Mouse (Mus musculus) midbrain, embryonic 14.5 days (tissue): ENCODE data around the gene Gm21913. TPM values are rescaled to one million over a fixed set of nuclear protein-coding genes. Genes with fewer than 3 reads are reported as not detected.
"Not testable (repeated sequence)": the region's sequence is repeated elsewhere in the genome, so short reads cannot be mapped to it uniquely, and the experiment has no call there.

Experiments
- ATAC-seq: fragments of 200-750 bp; cut with Nextera tagmentation; 2 replicates; pipeline ENCODE4 v1.8.0; 2017; ENCODE audit warnings: moderate number of reproducible peaks, moderate library complexity; ENCODE audit not compliant: low FRiP score, low TSS enrichment
- DNase-seq: peaks from one replicate; pipeline ENCODE4 v3.0.0-alpha.2; 2015
- H3K27ac ChIP-seq: fragments of 300-500 bp; sonication (generic); replicated peaks from 2 replicates; pipeline ENCODE4 v1.5.1; 2014; ENCODE audit warnings: mild to moderate bottlenecking, low read depth, low read length, moderate library complexity
- H3K27me3 ChIP-seq: fragments of 300-500 bp; sonication (generic); 2 replicates; pipeline ENCODE4 v1.6.1; 2014; ENCODE audit warnings: low read length, control low read depth, mixed read lengths; ENCODE audit not compliant: control insufficient read depth, insufficient read depth
- H3K36me3 ChIP-seq: fragments of 300-500 bp; sonication (generic); 2 replicates; pipeline ENCODE4 v1.6.1; 2014; ENCODE audit warnings: low read length, control low read depth; ENCODE audit not compliant: control insufficient read depth, insufficient read depth
- H3K4me1 ChIP-seq: fragments of 300-500 bp; sonication (generic); 2 replicates; pipeline ENCODE4 v1.6.1; 2014; ENCODE audit warnings: mild to moderate bottlenecking, antibody characterized with exemption, low read length, control low read depth; ENCODE audit not compliant: control insufficient read depth, insufficient read depth
- H3K4me2 ChIP-seq: fragments of 300-500 bp; sonication (generic); 2 replicates; pipeline ENCODE4 v1.6.1; 2014; ENCODE audit warnings: mild to moderate bottlenecking, low read length, moderate library complexity
- H3K4me3 ChIP-seq: fragments of 300-500 bp; sonication (generic); replicated peaks from 2 replicates; pipeline ENCODE4 v1.5.1; 2014; ENCODE audit warnings: low read depth, low read length
- H3K9ac ChIP-seq: fragments of 300-500 bp; sonication (generic); replicated peaks from 2 replicates; pipeline ENCODE4 v1.6.1; 2014; ENCODE audit warnings: mild to moderate bottlenecking, low read length, moderate library complexity
- H3K9me3 ChIP-seq: fragments of 300-500 bp; sonication (generic); 2 replicates; pipeline ENCODE4 v1.6.1; 2016; ENCODE audit warnings: low read length, control low read depth, mixed read lengths; ENCODE audit not compliant: control insufficient read depth
- WGBS: fragments of 180-500 bp; shearing (Covaris S2); extraction: QIAGEN DNeasy Blood & Tissue Kit; methylation state at CpG from one replicate; pipeline ENCODE4 v1.1.7; 2014; 5-methylcytosine and 5-hydroxymethylcytosine counted together
- polyA plus RNA-seq: library from polyadenylated mRNA; unstranded; fragments of >200 nt; fragmentation: Nextera tagmentation; extraction: Ambion mirVana; gene quantifications from 2 replicates; pipeline ENCODE4 v1.2.1, GENCODE M21; 2014

Gm21913 gene
- not detected in 2 replicates for polyA plus RNA-seq

DNA sequence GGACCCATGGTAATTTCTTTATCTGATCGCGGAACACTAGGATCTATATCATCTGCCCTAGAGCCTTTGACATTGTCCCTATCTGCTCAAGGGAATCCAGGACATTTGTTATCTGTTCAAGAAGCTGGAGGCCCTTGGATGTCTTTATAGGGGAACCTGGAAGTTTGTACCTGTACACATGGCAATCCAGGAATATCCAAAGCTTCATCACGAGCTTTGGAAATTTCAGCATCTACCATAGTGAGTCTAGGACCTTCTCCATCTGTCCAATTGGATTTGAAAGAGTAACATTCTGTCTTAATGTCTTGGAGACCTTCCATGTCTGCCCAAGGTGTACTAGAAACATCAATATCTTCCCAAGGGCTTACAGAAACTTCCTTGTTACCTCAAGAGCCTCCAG is at the start of gene Gm21913:
TSS of gene Gm21913 (plus strand) at position 301 of the 400 bp plus-strand sequence.
- not testable (repeated sequence) for H3K36me3 ChIP-seq, H3K4me3 ChIP-seq, DNase-seq, H3K27ac ChIP-seq, H3K4me2 ChIP-seq, ATAC-seq, H3K9me3 ChIP-seq, H3K4me1 ChIP-seq, H3K27me3 ChIP-seq, H3K9ac ChIP-seq
- no CpG with 5 or more reads among the region's 3 CpGs for WGBS

Other genes starting within 250 kb of the Gm21913 start
- gene Gm29110, start 153.4 kb upstream of the Gm21913 start, polyA plus RNA-seq = not detected in 2 replicates